Mouse (Mus musculus): ENCODE measurements around the gene Sel1l3. TPM values are rescaled to one million over a fixed set of nuclear protein-coding genes. Genes with fewer than 3 reads are reported as not detected.
A peak's percentile ranks its signal among the peaks of the same experiment; 100 is the strongest.

Sel1l3 gene
- total RNA-seq, 1 experiment from 2014 or later: 0.35 TPM

DNA sequence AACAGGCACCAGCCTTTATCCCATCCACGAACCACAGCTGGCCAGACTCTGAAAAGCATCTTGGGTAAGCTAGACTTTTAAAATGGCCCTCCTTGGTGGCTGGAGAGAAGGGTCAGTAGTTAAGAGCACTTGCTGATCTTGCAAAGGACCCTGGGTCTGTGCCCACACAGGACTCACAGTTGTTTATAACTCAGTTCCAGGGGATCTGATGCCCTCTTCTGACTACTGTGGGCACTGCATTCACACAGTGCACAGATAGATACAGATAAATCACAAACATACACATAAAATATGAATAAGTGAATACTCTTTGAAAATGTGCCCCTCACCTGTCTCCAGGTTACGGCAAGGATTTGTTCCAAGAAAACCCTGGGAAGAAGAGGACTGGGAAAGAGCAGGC, 79.7 kb downstream of the Sel1l3 start:
- no peak for ATAC-seq (replicated peaks in 1 of 2; ENCODE audit: insufficient read depth in 1 of 2, low FRiP score in 2 of 2, low TSS enrichment in 1 of 2, low read depth in 1 of 2, poor library complexity in 2 of 2, severe bottlenecking in 2 of 2)

DNA sequence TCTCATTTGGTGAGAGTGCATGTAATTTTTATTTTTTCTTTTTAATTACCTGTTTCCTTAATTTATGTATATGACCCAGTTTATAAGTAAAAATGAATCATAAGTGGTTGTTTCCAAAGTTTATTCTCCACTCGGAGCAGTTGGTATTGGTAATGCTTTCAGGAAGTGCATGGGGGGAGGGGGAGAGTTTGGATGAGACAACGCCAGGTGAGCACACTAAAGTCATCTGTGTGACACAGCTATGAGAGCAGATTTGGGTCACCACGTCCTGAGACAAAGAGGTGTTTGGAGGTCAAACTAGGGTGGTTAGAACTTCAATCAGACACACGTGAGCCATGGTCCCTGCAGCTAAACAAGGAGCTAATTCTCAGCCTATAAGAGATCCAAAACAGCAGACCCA, 89.0 kb downstream of the Sel1l3 start:
- no peak for ATAC-seq (replicated peaks in 1 of 2; ENCODE audit: insufficient read depth in 1 of 2, low FRiP score in 2 of 2, low TSS enrichment in 1 of 2, low read depth in 1 of 2, poor library complexity in 2 of 2, severe bottlenecking in 2 of 2)

DNA sequence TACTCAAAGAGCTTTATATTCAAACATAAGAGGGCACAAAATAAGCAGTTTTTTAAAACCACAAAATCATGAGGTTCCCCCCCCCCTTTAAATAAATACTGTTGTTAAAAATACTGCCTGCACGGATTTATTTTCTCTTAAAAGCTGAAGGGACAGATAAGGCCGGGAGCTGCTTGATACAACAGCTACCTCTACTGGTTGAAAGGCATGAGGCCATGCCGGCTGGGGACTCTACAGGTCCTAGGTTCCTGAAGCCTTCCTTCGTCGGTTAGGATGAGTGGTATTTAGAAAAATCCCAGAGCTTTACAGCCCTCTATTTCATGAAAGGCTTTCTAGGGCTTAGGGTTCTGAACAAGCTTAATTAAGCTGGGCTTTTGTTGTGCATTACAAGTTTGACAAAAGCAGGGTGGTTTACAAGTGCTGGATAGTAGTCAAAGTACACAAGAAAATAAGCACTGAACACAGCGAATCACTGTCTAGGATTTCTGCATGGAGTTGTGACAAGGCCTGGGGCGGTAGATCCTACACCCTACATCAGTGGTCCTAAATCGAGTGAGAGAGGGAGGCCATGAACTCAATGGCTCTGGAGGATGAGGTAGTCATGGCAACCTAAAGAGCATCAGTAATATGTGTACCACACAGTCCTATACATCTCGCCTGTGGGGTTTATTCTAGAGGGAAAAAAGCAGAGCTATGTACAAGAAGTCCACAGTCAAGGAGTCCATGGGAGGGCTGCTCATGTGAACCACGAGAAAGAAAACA, 90.0 kb downstream of the Sel1l3 start:
- ATAC-seq (replicated peaks in 1 of 2; ENCODE audit: insufficient read depth in 1 of 2, low FRiP score in 2 of 2, low TSS enrichment in 1 of 2, low read depth in 1 of 2, poor library complexity in 2 of 2, severe bottlenecking in 2 of 2): peak in 1 of 2 experiments; percentile 60; a peak in 1 of 4 replicates

DNA sequence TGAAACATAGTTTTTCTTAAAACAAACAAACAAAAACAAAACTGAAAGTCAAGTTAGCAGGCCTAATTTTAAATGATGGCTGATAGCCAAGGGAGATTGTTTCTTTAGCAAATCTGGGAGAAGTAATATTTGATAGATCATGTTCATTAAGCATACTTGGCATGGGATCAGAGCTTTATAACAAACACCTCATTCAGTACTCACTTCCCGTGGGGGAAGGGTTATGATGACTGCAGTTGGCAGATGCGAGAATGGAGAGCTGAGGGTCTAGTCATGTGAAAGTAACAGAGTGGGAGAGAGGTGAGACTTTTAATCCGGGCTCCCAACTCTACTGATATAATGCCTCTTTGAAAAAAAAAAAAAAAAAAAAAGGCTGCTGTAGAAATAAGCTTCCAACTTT, 94.0 kb downstream of the Sel1l3 start:
- no peak for ATAC-seq (replicated peaks in 1 of 2; ENCODE audit: insufficient read depth in 1 of 2, low FRiP score in 2 of 2, low TSS enrichment in 1 of 2, low read depth in 1 of 2, poor library complexity in 2 of 2, severe bottlenecking in 2 of 2)

DNA sequence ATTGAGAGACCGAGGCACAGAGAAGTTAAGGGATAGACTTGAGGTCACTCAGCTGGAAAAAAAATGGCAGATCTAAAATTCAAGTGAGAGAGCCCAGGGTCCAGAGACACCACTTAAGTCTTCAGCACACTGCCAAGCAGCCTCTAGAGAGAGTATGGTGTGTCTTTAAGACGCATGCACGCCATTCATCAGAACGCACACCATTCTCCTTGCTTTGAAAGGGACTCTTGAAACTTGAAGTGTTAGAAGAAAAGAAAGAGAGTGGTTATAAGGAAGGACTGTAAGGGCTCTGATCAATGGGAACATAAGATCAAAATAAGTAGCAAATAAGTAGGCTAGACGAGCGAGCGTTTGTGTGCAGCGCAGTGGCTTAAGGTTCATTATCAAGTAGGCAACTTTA, 95.5 kb downstream of the Sel1l3 start:
- ATAC-seq (replicated peaks in 1 of 2; ENCODE audit: insufficient read depth in 1 of 2, low FRiP score in 2 of 2, low TSS enrichment in 1 of 2, low read depth in 1 of 2, poor library complexity in 2 of 2, severe bottlenecking in 2 of 2): no peak

DNA sequence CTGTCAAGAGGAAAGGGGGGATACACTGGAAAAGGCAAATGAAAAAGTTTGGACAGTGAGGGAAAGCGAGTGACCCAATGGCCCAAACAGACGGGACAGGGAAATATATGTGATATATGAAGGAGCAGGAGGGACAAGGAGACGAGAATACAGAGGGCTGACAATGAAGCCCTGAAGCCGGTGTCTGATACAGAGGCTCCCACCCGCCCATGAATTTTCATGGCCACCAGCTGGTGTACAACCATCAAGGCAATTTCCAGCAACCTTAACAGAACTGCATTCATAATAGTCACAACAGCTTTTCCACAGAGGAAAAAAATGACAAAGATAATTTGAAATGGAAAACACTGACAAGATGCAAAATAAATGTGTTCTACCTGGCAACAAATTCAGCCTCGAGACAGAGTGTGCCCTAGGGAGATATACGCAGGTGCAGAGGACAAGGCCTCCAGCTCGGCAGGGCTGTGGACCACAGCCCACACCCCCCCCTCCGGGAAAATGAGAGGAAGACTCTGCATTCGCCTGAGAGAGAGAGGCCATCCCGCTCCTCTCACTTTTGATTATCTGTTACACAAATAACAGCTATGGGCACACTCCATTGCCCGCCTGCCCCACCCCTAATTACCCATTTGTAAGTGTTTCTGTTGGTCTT, 99.0 kb downstream of the Sel1l3 start:
- ATAC-seq (replicated peaks in 1 of 2; ENCODE audit: insufficient read depth in 1 of 2, low FRiP score in 2 of 2, low TSS enrichment in 1 of 2, low read depth in 1 of 2, poor library complexity in 2 of 2, severe bottlenecking in 2 of 2): no peak

DNA sequence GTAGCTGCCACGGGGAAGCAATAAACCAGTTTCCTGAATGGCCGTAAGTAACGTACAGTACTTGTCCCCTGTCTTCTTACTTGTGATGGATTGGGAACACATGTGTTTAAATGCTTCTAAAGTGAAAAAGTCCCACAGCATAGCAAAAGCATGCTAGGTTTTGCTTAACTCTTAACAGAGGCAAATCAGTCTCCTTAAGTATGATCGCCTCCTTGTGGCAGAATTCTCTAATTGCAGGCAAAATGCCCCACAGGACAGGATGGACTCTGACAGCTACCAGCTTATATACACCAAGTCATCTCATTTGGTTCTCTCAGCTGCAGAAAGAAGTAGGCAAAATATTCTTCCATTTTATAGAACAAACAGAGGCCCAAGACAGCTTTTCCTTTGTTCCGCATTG, 100.8 kb downstream of the Sel1l3 start:
- no peak for ATAC-seq (replicated peaks in 1 of 2; ENCODE audit: insufficient read depth in 1 of 2, low FRiP score in 2 of 2, low TSS enrichment in 1 of 2, low read depth in 1 of 2, poor library complexity in 2 of 2, severe bottlenecking in 2 of 2)

DNA sequence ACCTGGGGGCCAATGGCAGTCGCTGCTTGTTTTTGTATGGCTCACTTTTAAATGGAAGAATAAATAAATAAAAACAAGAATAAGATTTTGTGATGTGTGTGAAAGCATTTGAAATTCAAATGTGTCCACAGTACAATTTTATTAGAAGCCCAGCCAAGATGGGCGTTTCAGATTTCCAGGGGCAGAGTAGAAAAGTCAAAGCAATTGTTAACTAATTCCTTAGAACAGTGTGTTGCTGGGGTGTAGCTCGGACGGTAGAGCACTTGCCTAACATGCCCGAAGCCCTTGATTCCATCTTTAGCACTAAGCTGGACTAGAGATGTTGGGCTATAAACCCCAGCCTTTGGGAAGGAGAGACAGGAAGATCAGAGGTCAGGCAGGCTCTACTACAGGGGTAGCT, 102.7 kb downstream of the Sel1l3 start:
- no peak for ATAC-seq (replicated peaks in 1 of 2; ENCODE audit: insufficient read depth in 1 of 2, low FRiP score in 2 of 2, low TSS enrichment in 1 of 2, low read depth in 1 of 2, poor library complexity in 2 of 2, severe bottlenecking in 2 of 2)

DNA sequence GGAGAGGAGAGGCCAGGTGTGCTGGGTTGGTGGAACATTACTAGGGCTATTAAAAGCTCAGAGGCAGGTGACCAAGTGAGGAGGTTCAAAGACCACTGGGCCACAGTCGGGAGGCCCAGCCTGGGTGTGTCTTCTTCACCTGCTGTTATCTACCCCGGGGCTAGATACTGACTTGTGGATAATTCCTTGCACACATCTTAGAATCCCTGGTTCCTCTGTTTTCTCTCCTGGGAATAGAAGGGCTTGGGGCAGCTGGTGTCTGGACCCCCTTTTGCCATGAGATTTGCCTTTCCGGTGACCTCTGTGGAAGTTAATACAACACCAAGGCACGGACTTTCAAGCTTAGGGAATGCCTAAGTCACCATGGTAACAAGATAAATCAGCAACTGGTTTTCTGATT, 103.5 kb downstream of the Sel1l3 start:
- ATAC-seq (replicated peaks in 1 of 2; ENCODE audit: insufficient read depth in 1 of 2, low FRiP score in 2 of 2, low TSS enrichment in 1 of 2, low read depth in 1 of 2, poor library complexity in 2 of 2, severe bottlenecking in 2 of 2): no peak

DNA sequence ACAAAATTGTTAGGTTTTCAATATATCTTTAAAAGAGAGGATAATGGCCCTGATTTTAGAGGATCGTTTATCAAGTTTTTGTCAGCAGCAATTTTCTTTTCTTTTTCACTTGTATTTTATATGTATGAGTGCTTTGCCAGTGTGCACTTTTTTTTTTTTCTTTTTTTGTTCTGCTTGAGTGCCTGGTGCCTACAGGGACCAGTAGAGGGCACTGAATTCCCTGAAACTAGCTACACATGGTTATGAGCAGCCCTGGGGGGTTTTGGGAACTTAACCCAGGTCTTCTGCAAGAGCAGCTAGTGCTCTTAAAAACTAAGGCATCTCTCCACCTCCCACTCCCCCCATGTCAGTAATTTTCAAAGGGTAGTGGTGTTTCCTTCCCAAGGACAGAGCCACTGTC, 105.1 kb downstream of the Sel1l3 start:
- no peak for ATAC-seq (replicated peaks in 1 of 2; ENCODE audit: insufficient read depth in 1 of 2, low FRiP score in 2 of 2, low TSS enrichment in 1 of 2, low read depth in 1 of 2, poor library complexity in 2 of 2, severe bottlenecking in 2 of 2)

DNA sequence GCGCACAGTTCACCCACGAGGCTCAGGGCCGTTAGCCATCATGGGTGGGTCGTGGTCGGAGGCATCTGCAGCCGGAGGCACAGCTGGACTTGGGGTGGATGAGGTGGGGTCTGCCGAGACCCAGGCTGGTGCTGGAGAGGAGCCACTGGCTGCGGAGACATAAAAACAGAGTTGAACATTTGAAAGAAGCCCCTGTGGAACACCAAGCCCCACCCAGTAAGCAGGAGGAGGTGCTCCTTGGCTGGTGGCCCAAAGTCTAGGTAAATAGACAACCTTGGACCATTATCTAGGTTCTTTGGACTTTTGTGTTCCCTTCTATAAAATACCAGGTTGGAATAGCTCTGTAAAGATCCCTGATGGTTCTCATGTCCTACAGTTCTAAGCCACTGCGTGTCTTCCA, 105.7 kb downstream of the Sel1l3 start:
- no peak for ATAC-seq (replicated peaks in 1 of 2; ENCODE audit: insufficient read depth in 1 of 2, low FRiP score in 2 of 2, low TSS enrichment in 1 of 2, low read depth in 1 of 2, poor library complexity in 2 of 2, severe bottlenecking in 2 of 2)

DNA sequence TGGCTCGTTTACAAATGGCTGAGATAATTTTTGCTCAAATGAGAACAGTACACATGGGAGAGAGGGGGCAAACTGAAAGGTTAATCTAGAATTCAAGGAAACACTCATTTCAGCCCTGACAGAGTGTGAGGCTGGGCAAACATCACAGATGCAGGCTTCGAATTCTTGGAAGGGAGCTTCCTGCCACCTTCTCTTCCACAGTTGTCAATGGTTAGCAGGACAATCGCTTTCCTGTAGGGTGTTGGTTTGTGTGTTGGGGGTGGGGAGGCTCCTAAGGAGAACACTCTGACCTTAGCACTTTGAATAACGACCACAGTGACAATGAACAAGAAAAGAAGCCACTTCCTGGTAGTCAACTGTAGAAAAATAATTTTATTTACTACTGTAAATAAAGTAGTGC, 107.0 kb downstream of the Sel1l3 start:
- ATAC-seq (replicated peaks in 1 of 2; ENCODE audit: insufficient read depth in 1 of 2, low FRiP score in 2 of 2, low TSS enrichment in 1 of 2, low read depth in 1 of 2, poor library complexity in 2 of 2, severe bottlenecking in 2 of 2): no peak

DNA sequence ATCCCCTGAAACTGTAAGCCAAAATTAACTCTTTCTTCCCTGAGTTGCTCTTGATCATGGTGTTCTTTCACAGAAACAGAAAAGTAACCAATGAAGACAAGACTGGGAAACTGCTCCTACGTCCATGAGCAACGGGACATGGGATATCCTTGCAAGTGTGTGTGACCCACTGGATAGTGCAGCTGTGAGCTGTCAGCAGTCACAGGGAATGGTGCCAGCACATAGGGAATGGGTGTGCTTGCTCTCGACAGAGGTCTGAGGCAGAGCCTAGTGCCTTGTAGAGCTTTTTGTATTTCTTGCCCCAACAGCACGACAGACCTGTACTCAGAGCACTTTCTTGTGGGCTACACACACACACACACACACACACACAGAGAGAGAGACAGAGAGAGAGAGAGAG, 107.6 kb downstream of the Sel1l3 start:
- ATAC-seq (replicated peaks in 1 of 2; ENCODE audit: insufficient read depth in 1 of 2, low FRiP score in 2 of 2, low TSS enrichment in 1 of 2, low read depth in 1 of 2, poor library complexity in 2 of 2, severe bottlenecking in 2 of 2): no peak

DNA sequence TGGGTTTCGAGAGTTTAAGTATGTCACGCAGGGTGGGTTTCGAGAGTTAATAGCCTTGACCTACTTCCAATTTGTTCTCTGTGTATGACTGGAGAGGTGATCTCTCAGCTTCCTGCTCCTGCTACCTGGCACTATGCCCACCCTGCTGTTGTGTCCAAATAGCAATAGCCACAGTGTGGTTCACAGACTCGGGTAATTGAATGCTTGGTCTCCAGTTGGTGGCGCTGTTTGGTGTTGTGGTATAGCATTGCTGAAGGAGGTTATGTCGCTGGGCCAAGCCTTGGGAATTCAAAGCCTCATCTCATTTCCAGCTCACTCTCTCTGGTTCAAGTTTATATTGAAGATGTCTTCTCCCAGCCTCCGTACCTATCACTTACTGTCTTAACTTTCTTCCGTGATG, 108.0 kb downstream of the Sel1l3 start:
- ATAC-seq (replicated peaks in 1 of 2; ENCODE audit: insufficient read depth in 1 of 2, low FRiP score in 2 of 2, low TSS enrichment in 1 of 2, low read depth in 1 of 2, poor library complexity in 2 of 2, severe bottlenecking in 2 of 2): no peak

DNA sequence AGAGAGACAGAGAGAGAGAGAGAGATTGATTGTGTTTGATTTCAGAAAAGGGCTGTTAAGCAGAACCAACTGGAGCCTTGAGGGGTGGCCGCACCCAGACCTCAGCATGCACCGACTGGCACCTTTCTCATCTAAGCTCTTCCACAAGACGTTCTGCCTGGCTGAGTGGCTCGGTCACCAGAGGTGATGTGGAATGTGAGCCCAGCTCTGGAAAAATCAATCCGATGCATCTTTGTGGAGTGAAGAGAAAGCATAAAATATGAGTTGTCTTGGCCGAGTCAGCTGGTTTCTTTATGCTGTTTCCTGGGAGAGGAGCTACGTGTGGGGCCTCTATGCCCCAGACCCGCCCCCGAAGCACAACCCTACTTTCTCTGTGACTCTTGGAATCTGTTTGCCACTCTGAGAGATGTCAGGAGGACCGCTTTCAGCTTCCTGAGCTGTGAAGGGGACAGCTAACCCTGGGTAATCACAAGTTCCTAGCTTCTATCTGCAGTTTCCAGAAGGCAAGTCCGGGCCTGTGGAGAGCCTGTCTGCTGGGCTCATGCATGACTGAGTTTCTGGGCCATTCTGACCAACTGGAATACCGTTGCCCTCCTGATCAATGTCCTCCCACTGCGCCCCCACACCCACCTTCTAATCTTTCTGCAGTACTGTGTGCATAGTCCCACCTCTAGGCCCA, 109.4 kb downstream of the Sel1l3 start:
- ATAC-seq (replicated peaks in 1 of 2; ENCODE audit: insufficient read depth in 1 of 2, low FRiP score in 2 of 2, low TSS enrichment in 1 of 2, low read depth in 1 of 2, poor library complexity in 2 of 2, severe bottlenecking in 2 of 2): no peak

DNA sequence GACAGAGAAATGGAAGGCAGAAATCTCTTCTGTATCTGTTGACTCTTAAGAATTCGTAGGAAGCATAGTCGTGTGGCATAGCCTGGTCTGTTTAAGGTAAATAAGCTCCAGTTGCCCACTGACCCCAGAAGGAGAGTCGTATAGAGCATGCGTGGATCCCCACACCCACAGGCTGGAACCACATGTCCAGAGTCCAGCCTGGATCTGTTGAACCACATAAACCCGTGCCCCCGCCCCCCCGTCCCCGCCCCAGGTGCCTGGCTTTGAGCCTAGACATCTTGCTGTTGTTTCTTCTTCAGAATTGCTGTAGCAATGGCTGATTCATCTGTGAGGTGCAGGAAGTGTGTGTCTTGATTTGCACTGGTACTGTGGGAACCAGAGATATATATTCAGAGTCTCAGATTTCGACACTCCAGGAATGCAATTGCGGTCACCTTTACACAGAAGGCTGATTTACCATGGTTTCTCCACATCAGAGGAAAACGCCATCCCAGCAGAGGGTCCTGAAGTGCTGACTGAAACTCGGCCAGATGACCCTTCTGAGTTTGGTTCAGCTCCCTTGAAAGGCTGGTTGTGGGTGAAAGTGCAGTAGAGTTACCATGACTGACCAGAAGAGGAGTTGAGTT, 111.8 kb downstream of the Sel1l3 start:
- ATAC-seq (replicated peaks in 1 of 2; ENCODE audit: insufficient read depth in 1 of 2, low FRiP score in 2 of 2, low TSS enrichment in 1 of 2, low read depth in 1 of 2, poor library complexity in 2 of 2, severe bottlenecking in 2 of 2): no peak

DNA sequence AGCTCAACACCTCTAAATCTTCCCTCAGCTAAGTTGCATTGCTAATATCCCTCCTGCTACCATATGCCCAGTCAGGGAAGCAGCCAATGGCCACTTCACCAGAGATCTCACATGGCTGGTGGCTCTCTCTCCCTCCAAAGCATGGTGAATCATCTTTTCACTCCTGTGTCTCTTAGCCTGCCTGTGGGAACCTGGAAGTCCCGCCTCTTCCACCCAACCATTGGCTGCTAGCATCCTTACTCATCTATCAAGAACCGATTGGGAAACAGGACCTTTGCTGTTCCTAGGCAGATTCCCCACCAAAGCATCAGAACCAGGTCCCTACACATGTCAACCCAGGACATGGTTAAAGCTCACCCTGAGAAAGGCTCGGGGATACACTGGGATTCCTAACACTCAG, 122.4 kb downstream of the Sel1l3 start:
- ATAC-seq (replicated peaks in 1 of 2; ENCODE audit: insufficient read depth in 1 of 2, low FRiP score in 2 of 2, low TSS enrichment in 1 of 2, low read depth in 1 of 2, poor library complexity in 2 of 2, severe bottlenecking in 2 of 2): no peak

DNA sequence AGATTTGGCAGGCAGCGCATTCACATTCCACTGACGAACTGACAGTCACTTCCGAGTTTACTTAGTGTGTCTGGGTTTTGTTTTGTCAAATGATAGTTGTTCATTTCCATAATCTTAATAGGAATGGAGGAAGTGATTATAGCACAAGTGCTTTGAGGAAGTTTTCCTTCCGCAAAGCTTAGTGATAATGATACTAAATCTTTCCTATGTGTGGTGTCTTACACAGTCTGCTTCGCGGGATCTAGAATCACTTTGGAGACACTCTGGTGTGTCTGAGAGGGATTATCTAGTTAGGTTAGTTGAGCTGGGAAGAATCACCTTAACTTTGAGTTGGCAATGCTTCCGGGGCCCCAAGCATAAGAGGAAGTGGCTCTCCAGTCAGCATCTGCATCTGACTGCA, 126.3 kb downstream of the Sel1l3 start:
- ATAC-seq (replicated peaks in 1 of 2; ENCODE audit: insufficient read depth in 1 of 2, low FRiP score in 2 of 2, low TSS enrichment in 1 of 2, low read depth in 1 of 2, poor library complexity in 2 of 2, severe bottlenecking in 2 of 2): no peak

All from hematopoietic stem cell, adult 5-6 weeks (primary cell).